Mouse (Mus musculus): Measurements from ENCODE around the gene Snap25.

Gene Snap25

DNA sequence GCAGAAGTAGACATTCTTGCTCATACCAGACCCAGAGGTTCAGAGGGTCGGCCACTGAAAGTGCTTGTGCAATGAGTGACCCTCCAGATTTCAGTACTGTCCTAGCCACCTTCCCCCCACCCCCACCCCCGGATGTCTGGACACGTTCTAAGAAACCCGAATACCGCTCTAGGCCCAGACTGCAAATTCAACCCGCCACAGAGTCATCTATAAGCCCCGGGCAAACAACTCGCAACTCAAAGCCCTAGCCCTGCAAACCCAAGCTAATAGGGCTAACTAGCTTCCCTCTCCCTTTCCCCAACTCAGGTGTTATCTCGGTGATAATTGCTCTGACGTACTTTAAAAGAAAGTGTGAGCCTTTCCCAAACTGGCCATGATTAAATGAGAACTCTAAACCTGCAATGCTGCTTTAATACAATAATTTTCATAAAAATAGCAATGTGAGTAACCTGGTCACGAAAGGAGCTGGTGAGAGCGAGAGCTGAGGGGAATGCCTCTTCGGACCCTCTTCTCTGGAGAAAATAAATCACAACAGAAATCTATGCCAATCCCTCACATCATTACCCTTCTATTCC lies 725 bp upstream of the Snap25 start:
- DNase-seq (ENCODE audit: extremely low spot score), result peak; percentile 39

DNA sequence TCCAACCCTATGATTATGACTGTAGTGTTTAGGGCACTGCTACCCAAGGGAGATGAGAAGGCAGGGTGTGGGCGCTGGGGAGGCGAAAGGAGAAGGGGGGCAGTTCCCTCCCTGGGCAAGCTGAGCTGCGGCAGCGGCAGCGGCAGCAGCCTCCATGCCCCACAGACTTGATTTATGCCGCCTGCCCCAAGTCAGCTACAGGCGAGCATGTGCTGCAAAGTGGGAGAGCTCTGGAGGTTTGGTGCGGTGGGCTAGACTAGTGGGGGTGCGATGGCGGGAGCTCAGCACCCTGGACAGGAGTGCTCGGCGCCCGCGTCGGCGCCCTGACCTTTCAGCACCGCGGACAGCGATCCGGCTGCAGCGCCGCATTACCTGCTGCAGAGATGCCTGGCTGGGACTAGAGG lies 757 bp downstream of the Snap25 start:
- peak; percentile 82 for DNase-seq (ENCODE audit: extremely low spot score)

DNA sequence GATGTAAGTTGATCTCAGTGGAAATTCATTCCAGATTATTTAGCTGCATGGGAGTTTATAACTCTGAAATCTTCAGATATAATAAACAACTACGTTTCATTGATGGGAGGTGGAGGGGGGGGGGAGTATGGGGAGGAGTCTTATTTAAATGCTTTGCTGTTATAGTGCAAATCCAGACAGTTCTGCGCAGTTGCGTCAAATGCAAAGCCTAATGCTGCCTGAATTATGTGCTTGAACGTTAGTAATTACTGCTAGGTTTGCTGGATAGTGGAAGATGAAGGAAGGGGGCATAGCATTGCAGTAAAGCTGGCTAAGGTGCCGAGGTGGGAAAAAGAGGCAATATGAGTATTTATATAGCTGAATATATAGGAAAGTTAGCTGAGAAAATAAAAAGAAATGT lies 2.3 kb downstream of the Snap25 start:
- DNase-seq (ENCODE audit: extremely low spot score), result no peak

GRCm38 (mm10) chr2:136716400-136716799 lies 3.1 kb downstream of the Snap25 start:
- no peak for DNase-seq (ENCODE audit: extremely low spot score)

GRCm38 (mm10) chr2:136720235-136720634 lies 7.0 kb downstream of the Snap25 start:
- DNase-seq (ENCODE audit: extremely low spot score), result peak; percentile 23

- no peak for DNase-seq (ENCODE audit: extremely low spot score)
These were observed 25.0 kb downstream of the Snap25 start for GRCm38 (mm10) chr2:136738260-136738659.

DNA sequence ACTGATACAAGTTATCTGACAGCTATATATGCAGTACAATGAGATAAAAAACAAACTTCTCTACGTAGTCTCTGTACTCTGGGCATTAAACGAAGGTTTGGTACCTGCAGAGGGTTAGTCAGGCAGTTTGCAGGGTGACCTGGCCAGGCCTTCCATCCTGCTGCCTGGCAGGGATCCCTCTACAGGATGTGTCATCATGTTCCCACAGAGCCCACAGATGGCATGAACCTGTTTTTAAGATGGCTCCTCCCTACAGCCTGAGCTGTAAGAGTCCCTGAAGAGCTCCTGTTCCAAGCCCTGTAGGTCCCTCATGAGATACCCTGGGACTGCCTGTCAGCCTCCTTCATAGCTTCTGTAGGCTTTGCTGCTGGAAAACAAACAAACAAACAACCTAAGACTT lies 29.0 kb downstream of the Snap25 start:
- DNase-seq (ENCODE audit: extremely low spot score), result no peak

GRCm38 (mm10) chr2:136744683-136745326 lies 31.6 kb downstream of the Snap25 start:
- DNase-seq (ENCODE audit: extremely low spot score), result no peak

DNA sequence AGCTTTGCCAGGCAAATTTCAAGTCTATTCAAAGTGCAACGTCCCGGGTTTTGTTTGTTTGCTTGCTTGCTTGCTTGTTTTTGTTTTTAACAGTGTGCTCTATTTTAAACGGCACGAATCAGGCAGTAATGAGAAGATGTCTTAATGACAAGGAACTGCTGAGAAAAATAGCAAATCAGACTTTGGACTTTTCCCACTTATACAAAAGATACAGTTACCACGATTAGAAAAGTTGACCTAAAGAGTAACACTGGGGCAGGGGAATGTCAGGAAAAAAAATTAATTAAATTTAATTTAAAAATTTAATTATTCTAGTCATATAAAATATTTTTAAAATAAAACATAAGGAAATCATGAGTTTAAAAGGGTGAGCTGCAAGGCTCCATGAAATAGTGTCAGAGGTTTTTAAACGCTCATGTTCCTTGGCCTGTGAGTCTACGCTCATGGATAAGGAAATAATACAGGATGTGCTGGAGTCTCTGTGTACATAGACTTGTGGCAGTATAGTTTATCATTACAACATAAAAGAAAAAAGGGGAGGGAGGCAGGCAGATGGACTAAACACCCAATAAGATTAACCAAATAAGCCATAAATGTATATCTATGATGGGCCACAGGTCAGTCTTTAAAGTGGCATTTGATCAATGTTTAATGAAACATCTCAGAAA lies 32.2 kb downstream of the Snap25 start:
- no peak for DNase-seq (ENCODE audit: extremely low spot score)

- DNase-seq (ENCODE audit: extremely low spot score), result no peak
These were observed 40.4 kb downstream of the Snap25 start for GRCm38 (mm10) chr2:136753682-136754081.

DNA sequence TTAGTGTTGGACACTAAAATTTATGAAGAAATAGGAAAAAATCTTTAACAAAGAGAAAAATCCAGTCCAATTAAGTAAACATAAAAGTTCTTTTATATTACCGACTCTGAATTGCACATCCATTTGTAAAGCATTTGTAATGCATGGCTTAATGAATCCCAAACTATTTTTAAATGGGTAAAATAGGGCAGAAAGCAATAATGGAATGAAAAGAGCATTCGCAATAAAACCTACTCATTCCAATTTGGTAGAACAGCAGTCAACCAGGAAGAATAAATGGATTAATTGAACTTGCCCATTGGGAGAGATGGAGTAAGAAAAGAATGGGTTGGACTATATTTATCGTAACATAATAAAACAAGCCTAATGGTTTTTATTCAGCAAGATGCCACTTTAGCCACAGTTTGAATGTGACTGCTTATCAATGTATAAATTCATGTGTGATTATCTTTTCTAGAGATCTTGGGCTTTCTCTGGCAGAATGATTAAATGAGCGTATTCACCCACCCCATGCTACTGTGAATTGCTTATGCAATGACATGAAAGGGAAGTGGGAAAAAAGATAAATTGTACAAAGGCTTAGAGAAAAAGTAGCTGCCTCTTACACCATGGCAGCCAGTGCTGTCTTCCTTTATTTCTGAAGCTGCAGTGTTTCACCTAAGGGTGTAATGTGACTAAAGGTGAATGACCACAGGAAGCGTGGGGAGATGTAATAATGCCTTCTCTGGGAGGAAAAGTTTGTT lies 45.7 kb downstream of the Snap25 start:
- no peak for DNase-seq (ENCODE audit: extremely low spot score)

DNA sequence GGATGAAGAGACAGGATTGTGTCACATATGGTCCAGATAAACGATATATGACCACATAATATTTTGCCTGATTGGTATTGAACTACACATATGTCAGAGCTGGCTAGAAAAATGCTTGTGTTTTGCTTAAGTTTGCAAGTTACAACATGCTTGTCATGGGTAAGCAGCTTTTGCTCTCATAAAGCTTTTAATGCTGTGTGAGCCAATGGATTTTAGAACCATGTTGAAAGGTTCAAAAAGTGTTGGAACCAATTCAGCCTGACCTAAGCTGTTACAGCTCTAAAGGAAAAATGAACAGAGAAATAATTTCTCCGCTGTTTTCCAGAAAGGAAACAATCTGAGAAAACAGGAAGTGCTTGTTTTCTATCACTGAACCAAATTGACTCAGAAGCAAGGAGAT lies 64.9 kb downstream of the Snap25 start:
- no peak for DNase-seq (ENCODE audit: extremely low spot score)

GRCm38 (mm10) chr2:136778674-136779073 lies 65.4 kb downstream of the Snap25 start:
- DNase-seq (ENCODE audit: extremely low spot score), result no peak

GRCm38 (mm10) chr2:136780268-136780667 lies 67.0 kb downstream of the Snap25 start:
- no peak for DNase-seq (ENCODE audit: extremely low spot score)

DNA sequence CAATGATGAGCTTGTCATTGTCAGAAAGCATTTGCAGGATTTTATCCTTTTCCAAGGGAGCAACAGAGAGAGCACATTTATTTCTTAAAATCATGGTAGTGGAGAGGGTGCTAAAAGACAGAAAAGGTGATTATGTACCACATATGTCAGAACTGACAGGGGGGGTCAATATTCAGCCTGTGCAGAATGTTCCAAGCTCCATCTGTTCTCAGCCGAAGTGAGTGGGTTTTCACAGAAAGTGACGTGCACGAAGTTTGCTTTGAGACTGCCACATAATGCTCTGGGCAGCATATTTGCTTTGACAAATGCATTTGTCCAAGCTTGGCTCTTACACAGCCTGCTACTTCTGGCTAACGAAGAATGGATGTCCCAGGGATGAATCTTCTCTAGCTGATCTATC lies 71.1 kb downstream of the Snap25 start:
- DNase-seq (ENCODE audit: extremely low spot score), result no peak

GRCm38 (mm10) chr2:136788379-136788778 lies 75.1 kb downstream of the Snap25 start:
- no peak for DNase-seq (ENCODE audit: extremely low spot score)

DNA sequence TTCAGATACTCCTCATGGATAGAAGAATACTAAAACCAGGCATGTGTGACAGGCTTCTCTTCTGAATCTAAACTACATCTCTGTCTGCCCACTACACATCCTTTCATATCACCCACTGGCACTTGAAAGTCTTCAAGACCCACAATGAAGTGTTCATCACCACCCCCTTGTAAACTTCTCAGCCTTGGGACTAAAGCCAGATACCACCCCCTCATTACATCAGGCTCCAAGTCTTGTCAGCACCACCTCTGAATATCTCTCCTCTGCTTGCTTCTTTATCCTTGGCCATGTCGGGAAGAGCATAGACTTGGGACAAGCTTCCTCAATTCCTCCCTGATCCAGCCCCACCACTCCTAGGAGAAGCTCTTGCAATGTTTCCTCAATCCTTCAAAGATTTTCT lies 83.3 kb downstream of the Snap25 start:
- DNase-seq (ENCODE audit: extremely low spot score), result no peak

- no peak for DNase-seq (ENCODE audit: extremely low spot score)
These were observed 85.7 kb downstream of the Snap25 start for GRCm38 (mm10) chr2:136798887-136799430.

GRCm38 (mm10) chr2:136801102-136801501 lies 87.8 kb downstream of the Snap25 start:
- DNase-seq (ENCODE audit: extremely low spot score), result no peak

DNA sequence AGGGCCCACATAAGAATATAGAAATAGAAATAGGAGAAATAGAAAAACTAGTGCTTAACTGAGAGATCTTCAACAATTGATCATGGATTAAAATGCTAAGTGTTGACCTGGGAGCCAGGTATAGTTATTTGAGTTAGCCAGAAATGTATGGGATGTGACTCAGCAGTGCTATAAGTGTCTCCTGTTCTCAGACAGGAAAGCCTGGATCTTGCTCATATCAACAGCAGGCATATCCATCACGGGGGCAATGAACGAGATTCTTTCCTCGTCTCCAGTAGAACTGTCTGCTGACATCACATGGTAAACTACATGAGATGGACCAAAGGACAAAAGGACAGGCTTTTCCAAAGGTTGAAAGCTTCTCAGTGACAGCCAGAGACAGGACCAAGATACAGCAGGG lies 88.8 kb downstream of the Snap25 start:
- DNase-seq (ENCODE audit: extremely low spot score), result no peak

GRCm38 (mm10) chr2:136803142-136803541 lies 89.9 kb downstream of the Snap25 start:
- no peak for DNase-seq (ENCODE audit: extremely low spot score)

DNA sequence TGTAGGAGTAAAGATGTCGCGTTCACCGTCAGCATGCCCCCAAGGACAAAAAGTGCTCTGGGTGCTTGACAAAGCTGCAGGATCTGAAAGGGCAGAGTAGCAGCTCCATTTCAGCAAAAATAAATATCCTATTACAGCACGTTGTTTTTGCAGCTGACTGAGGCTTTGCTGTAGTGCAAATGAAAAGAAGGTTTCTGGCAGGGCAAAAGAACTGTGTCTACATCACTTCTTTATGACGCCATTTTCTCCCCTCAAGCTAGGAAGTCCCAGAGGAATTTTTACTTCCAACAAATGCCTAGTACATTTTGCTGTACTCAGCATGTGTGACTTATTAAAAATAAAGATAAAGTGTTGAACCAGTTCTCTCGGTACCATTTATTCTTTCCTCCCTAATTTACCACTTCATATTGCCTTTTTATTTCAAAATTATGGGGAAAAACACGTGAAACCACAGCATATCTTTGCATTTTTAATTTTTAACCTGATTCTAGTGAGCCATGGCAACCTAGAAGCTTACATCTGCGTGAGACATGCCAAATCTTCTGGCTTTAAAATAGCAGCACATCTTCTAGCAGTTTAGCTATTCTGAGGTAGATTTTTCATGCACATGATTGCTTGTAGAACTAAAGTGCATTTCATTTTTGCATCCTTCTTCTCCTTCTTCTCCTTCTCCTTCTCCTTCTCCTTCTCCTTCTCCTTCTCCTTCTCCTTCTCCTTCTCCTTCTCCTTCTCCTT lies 94.9 kb downstream of the Snap25 start:
- DNase-seq (ENCODE audit: extremely low spot score), result no peak
